Mouse (Mus musculus) forebrain, embryonic 12.5 days (tissue): Measurements from ENCODE around the gene Fam3c. TPM values are rescaled to one million over a fixed set of nuclear protein-coding genes. Genes with fewer than 3 reads are reported as not detected.

Experiments used
- ATAC-seq: fragments of 200-750 bp; cut with Nextera tagmentation; 2 replicates; pipeline ENCODE4 v1.8.0; 2017; ENCODE audit warnings: moderate TSS enrichment; ENCODE audit not compliant: low FRiP score
- H3K27ac ChIP-seq: fragments of 300-500 bp; sonication (generic); 2 replicates; pipeline ENCODE4 v1.5.1; 2016; ENCODE audit warnings: mild to moderate bottlenecking
- H3K27me3 ChIP-seq: fragments of 300-500 bp; sonication (generic); 2 replicates; pipeline ENCODE4 v1.6.1; 2016; ENCODE audit warnings: mild to moderate bottlenecking
- H3K36me3 ChIP-seq: fragments of 300-500 bp; sonication (generic); replicated peaks from 2 replicates; pipeline ENCODE4 v1.6.1; 2016; ENCODE audit warnings: mild to moderate bottlenecking
- H3K4me1 ChIP-seq: fragments of 300-500 bp; sonication (generic); 2 replicates; pipeline ENCODE4 v1.6.1; 2016
- H3K4me2 ChIP-seq: fragments of 300-500 bp; sonication (generic); 2 replicates; pipeline ENCODE4 v1.6.1; 2016; ENCODE audit warnings: mild to moderate bottlenecking, moderate library complexity
- H3K4me3 ChIP-seq: fragments of 300-500 bp; sonication (generic); replicated peaks from 2 replicates; pipeline ENCODE4 v1.5.1; 2016; ENCODE audit warnings: mild to moderate bottlenecking
- H3K9ac ChIP-seq: fragments of 300-500 bp; sonication (generic); 2 replicates; pipeline ENCODE4 v1.6.1; 2016; ENCODE audit warnings: mild to moderate bottlenecking
- H3K9me3 ChIP-seq: fragments of 300-500 bp; sonication (generic); 2 replicates; pipeline ENCODE4 v1.6.1; 2016
- WGBS: fragments of 180-500 bp; shearing (Covaris S2); methylation state at CpG from one replicate; pipeline ENCODE4 v1.1.7; 2016; 5-methylcytosine and 5-hydroxymethylcytosine counted together
- polyA plus RNA-seq: library from polyadenylated mRNA; unstranded; fragments of >200 nt; fragmentation: Nextera tagmentation; extraction: Ambion mirVana; gene quantifications from 2 replicates; pipeline ENCODE4 v1.2.1, GENCODE M21; 2016

The Fam3c gene
- polyA plus RNA-seq, 1 experiment from 2014 or later, result 27.6 TPM

- Histone ChIP-seq H3K27ac (no peak overlapping the region), H3K4me3 (no peak overlapping the region), H3K4me1 (peaks cover 17% of the 10 kb centered on the region), H3K27me3 (no peaks in the 10 kb centered on the region), H3K36me3 (no peaks in the 10 kb centered on the region), H3K9me3 (no peaks in the 10 kb centered on the region), H3K4me2 (no peak overlapping the region), H3K9ac (no peak overlapping the region)
- WGBS, result 93% methylated on average over 11 of the region's 11 CpGs
- no peak for ATAC-seq
Measured at GRCm38 (mm10) chr6:22349531-22350238, 6.4 kb downstream of the Fam3c start.

GRCm38 (mm10) chr6:22348975-22349374 lies 7.1 kb downstream of the Fam3c start:
- WGBS, result 91% methylated on average over 3 of the region's 3 CpGs
- Histone ChIP-seq H3K27ac (no peak overlapping the region), H3K36me3 (no peaks in the 10 kb centered on the region), H3K4me3 (no peak overlapping the region), H3K9ac (no peak overlapping the region), H3K27me3 (no peaks in the 10 kb centered on the region), H3K4me1 (peaks cover 13% of the 10 kb centered on the region), H3K4me2 (no peak overlapping the region), H3K9me3 (no peaks in the 10 kb centered on the region)
- no peak for ATAC-seq

- Histone ChIP-seq H3K9ac (no peak overlapping the region), H3K27ac (no peak overlapping the region), H3K36me3 (no peaks in the 10 kb centered on the region), H3K27me3 (no peaks in the 10 kb centered on the region), H3K4me1 (peaks cover 12% of the 10 kb centered on the region), H3K9me3 (no peaks in the 10 kb centered on the region), H3K4me3 (no peak overlapping the region), H3K4me2 (no peak overlapping the region)
- no peak; the same call in 1 of the 2 replicates for ATAC-seq
- WGBS, result 83% methylated on average over 4 of the region's 4 CpGs
Measured at GRCm38 (mm10) chr6:22348130-22348529, 7.9 kb downstream of the Fam3c start.

GRCm38 (mm10) chr6:22347132-22347902 lies 8.7 kb downstream of the Fam3c start:
- Histone ChIP-seq H3K4me3 (no peak overlapping the region), H3K9me3 (no peaks in the 10 kb centered on the region), H3K4me2 (no peak overlapping the region), H3K27ac (no peak overlapping the region), H3K9ac (no peak overlapping the region), H3K4me1 (peaks cover 10% of the 10 kb centered on the region), H3K27me3 (no peaks in the 10 kb centered on the region), H3K36me3 (no peaks in the 10 kb centered on the region)
- 81% methylated on average over 8 of the region's 8 CpGs for WGBS
- ATAC-seq, result no peak

- Histone ChIP-seq H3K9me3 (no peaks in the 10 kb centered on the region), H3K4me3 (no peak overlapping the region), H3K4me2 (no peak overlapping the region), H3K27me3 (no peaks in the 10 kb centered on the region), H3K9ac (no peak overlapping the region), H3K36me3 (no peaks in the 10 kb centered on the region), H3K27ac (no peak overlapping the region), H3K4me1 (peaks cover 10% of the 10 kb centered on the region; the same call in 1 of the 2 replicates)
- 60% methylated on average over 6 of the region's 6 CpGs for WGBS
- no peak for ATAC-seq
Measured at GRCm38 (mm10) chr6:22344443-22344842, 11.6 kb downstream of the Fam3c start.

GRCm38 (mm10) chr6:22343706-22344105 lies 12.3 kb downstream of the Fam3c start:
- no peak overlapping the region for H3K4me3 ChIP-seq
- peaks cover 2% of the 10 kb centered on the region for H3K36me3 ChIP-seq
- no peak overlapping the region for H3K4me2 ChIP-seq
- H3K27ac ChIP-seq, result no peak overlapping the region
- H3K4me1 ChIP-seq, result peaks cover 10% of the 10 kb centered on the region; the same call in 1 of the 2 replicates
- H3K27me3 ChIP-seq, result no peaks in the 10 kb centered on the region
- no peaks in the 10 kb centered on the region for H3K9me3 ChIP-seq
- 94% methylated on average over 6 of the region's 6 CpGs for WGBS
- H3K9ac ChIP-seq, result no peak overlapping the region
- no peak for ATAC-seq

- Histone ChIP-seq H3K36me3 (peaks cover 5% of the 10 kb centered on the region), H3K4me1 (peaks cover 10% of the 10 kb centered on the region; the same call in 1 of the 2 replicates), H3K9ac (no peak overlapping the region), H3K4me2 (no peak overlapping the region), H3K27me3 (no peaks in the 10 kb centered on the region), H3K9me3 (no peaks in the 10 kb centered on the region), H3K27ac (no peak overlapping the region), H3K4me3 (no peak overlapping the region)
- 94% methylated on average over 3 of the region's 3 CpGs for WGBS
- ATAC-seq, result no peak
Measured at GRCm38 (mm10) chr6:22343292-22343691, 12.8 kb downstream of the Fam3c start.

GRCm38 (mm10) chr6:22340779-22341178 lies 15.3 kb downstream of the Fam3c start:
- Histone ChIP-seq H3K27ac (no peak overlapping the region), H3K27me3 (no peaks in the 10 kb centered on the region), H3K4me2 (no peak overlapping the region), H3K36me3 (peaks cover 14% of the 10 kb centered on the region), H3K4me1 (no peaks in the 10 kb centered on the region), H3K9ac (no peak overlapping the region), H3K9me3 (no peaks in the 10 kb centered on the region), H3K4me3 (no peak overlapping the region)
- 97% methylated on average over 14 of the region's 14 CpGs for WGBS
- ATAC-seq, result no peak

- H3K4me1 ChIP-seq, result no peaks in the 10 kb centered on the region
- H3K27me3 ChIP-seq, result no peaks in the 10 kb centered on the region
- H3K36me3 ChIP-seq, result peaks cover 14% of the 10 kb centered on the region
- no peak overlapping the region for H3K4me3 ChIP-seq
- no peak overlapping the region for H3K9ac ChIP-seq
- no peak overlapping the region for H3K4me2 ChIP-seq
- no peaks in the 10 kb centered on the region for H3K9me3 ChIP-seq
- WGBS, result 96% methylated on average over 15 of the region's 15 CpGs
- no peak for ATAC-seq
- H3K27ac ChIP-seq, result no peak overlapping the region
Measured at GRCm38 (mm10) chr6:22339763-22340542, 16.1 kb downstream of the Fam3c start.

- Histone ChIP-seq H3K9ac (no peak overlapping the region), H3K27me3 (no peaks in the 10 kb centered on the region), H3K4me1 (no peaks in the 10 kb centered on the region), H3K36me3 (peaks cover 4% of the 10 kb centered on the region; the same call in 1 of the 2 replicates), H3K9me3 (no peaks in the 10 kb centered on the region), H3K4me3 (no peak overlapping the region), H3K4me2 (no peak overlapping the region), H3K27ac (no peak overlapping the region)
- 93% methylated on average over 2 of the region's 2 CpGs for WGBS
- no peak for ATAC-seq
Measured at GRCm38 (mm10) chr6:22332548-22332947, 23.5 kb downstream of the Fam3c start.

- Histone ChIP-seq H3K4me3 (no peak overlapping the region), H3K36me3 (no peaks in the 10 kb centered on the region), H3K4me1 (no peaks in the 10 kb centered on the region), H3K9ac (no peak overlapping the region), H3K27ac (no peak overlapping the region), H3K4me2 (no peak overlapping the region), H3K27me3 (no peaks in the 10 kb centered on the region), H3K9me3 (no peaks in the 10 kb centered on the region)
- 92% methylated on average over 13 of the region's 13 CpGs for WGBS
- ATAC-seq, result no peak
Measured at GRCm38 (mm10) chr6:22330169-22330960, 25.7 kb downstream of the Fam3c start.

GRCm38 (mm10) chr6:22327931-22328330 lies 28.1 kb downstream of the Fam3c start:
- Histone ChIP-seq H3K9ac (no peak overlapping the region), H3K9me3 (no peaks in the 10 kb centered on the region), H3K36me3 (no peaks in the 10 kb centered on the region), H3K4me1 (no peaks in the 10 kb centered on the region), H3K4me2 (no peak overlapping the region), H3K4me3 (no peak overlapping the region), H3K27me3 (no peaks in the 10 kb centered on the region), H3K27ac (no peak overlapping the region)
- ATAC-seq, result no peak
- 80% methylated on average over 8 of the region's 8 CpGs for WGBS
